Mouse (Mus musculus) testis, adult 2 months (tissue): ENCODE data around the gene Ociad1.

Experiments used
- CTCF ChIP-seq: fragments of 200-500 bp; IDR thresholded peaks from 2 replicates; pipeline ENCODE4 v1.5.1; 2012; ENCODE audit warnings: low read depth, mild to moderate bottlenecking, inconsistent platforms, low read length, moderate library complexity; ENCODE audit not compliant: control insufficient read depth, insufficient read depth, insufficient replicate concordance
- POLR2A ChIP-seq: fragments of 200-500 bp; IDR thresholded peaks from 2 replicates; pipeline ENCODE4 v1.6.1; 2012; ENCODE audit warnings: low read depth, mild to moderate bottlenecking, inconsistent platforms, low read length, moderate library complexity; ENCODE audit not compliant: control insufficient read depth

DNA sequence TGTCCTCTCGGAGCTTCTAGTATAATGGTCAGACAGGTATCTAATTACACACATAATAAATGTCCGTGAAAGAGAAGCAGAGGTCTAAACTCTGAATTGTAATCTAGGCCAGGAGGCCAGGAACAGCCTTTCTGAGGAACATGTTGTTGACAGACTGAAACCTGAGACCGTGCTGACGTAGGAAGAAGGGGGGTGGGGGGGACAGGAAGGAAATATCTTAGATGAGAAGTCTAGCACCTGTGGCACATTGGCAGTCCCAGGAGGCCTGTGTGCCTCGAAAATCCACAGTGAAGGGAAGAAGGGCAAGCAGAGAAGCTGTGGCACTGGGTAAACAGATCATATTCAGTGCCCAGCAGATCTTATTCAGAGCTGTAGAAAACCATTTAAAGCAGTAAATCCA lies 27.1 kb upstream of the Ociad1 start:
- TF ChIP-seq POLR2A, result no peak
- TF ChIP-seq CTCF, result no peak
